Mouse (Mus musculus) stomach, embryonic 14.5 days (tissue): Measurements from ENCODE around the gene a. TPM values are rescaled to one million over a fixed set of nuclear protein-coding genes. Genes with fewer than 3 reads are reported as not detected.
A peak's percentile ranks its signal among the peaks of the same experiment; 100 is the strongest.

Experiments
- ATAC-seq: fragments of 200-750 bp; cut with Nextera tagmentation; 2 replicates; pipeline ENCODE4 v1.8.0; 2017; ENCODE audit warnings: low read depth, moderate TSS enrichment; ENCODE audit not compliant: insufficient number of reproducible peaks, insufficient read depth, low FRiP score
- H3K27ac ChIP-seq: fragments of 300-500 bp; sonication (generic); 2 replicates; pipeline ENCODE4 v1.5.1; 2014; ENCODE audit warnings: mild to moderate bottlenecking, low read length, moderate library complexity, mixed read lengths
- H3K27me3 ChIP-seq: fragments of 300-500 bp; sonication (generic); 2 replicates; pipeline ENCODE4 v1.6.1; 2014; ENCODE audit warnings: low read length, control low read depth, mixed read lengths; ENCODE audit not compliant: control insufficient read depth, insufficient read depth
- H3K36me3 ChIP-seq: fragments of 300-500 bp; sonication (generic); 2 replicates; pipeline ENCODE4 v1.6.1; 2014; ENCODE audit warnings: mild to moderate bottlenecking, control low read depth, low read length, moderate library complexity, mixed read lengths; ENCODE audit not compliant: control insufficient read depth, insufficient read depth
- H3K4me1 ChIP-seq: fragments of 300-500 bp; sonication (generic); 2 replicates; pipeline ENCODE4 v1.6.1; 2014; ENCODE audit warnings: low read length, control low read depth, mixed read lengths; ENCODE audit not compliant: control insufficient read depth, insufficient read depth
- H3K4me2 ChIP-seq: fragments of 300-500 bp; sonication (generic); replicated peaks from 2 replicates; pipeline ENCODE4 v1.6.1; 2014; ENCODE audit warnings: low read depth, low read length, control low read depth
- H3K4me3 ChIP-seq: fragments of 300-500 bp; sonication (generic); 2 replicates; pipeline ENCODE4 v1.5.1; 2014; ENCODE audit warnings: low read depth, low read length, control low read depth
- H3K9ac ChIP-seq: fragments of 300-500 bp; sonication (generic); replicated peaks from 2 replicates; pipeline ENCODE4 v1.6.1; 2014; ENCODE audit warnings: low read depth, mild to moderate bottlenecking, control low read depth, low read length, moderate library complexity, mixed read lengths
- H3K9me3 ChIP-seq: fragments of 300-500 bp; sonication (generic); 2 replicates; pipeline ENCODE4 v1.6.1; 2016; ENCODE audit warnings: low read depth, low read length, control low read depth; ENCODE audit not compliant: control insufficient read depth
- WGBS: fragments of 180-500 bp; shearing (Covaris S2); extraction: QIAGEN DNeasy Blood & Tissue Kit; methylation state at CpG from one replicate; pipeline ENCODE4 v1.1.7; 2014; 5-methylcytosine and 5-hydroxymethylcytosine counted together
- polyA plus RNA-seq: library from polyadenylated mRNA; unstranded; fragments of >200 nt; fragmentation: Nextera tagmentation; extraction: Ambion mirVana; gene quantifications from 2 replicates; pipeline ENCODE4 v1.2.1, GENCODE M21; 2014

The a gene
- polyA plus RNA-seq, 1 experiment from 2014 or later, result not detected

DNA sequence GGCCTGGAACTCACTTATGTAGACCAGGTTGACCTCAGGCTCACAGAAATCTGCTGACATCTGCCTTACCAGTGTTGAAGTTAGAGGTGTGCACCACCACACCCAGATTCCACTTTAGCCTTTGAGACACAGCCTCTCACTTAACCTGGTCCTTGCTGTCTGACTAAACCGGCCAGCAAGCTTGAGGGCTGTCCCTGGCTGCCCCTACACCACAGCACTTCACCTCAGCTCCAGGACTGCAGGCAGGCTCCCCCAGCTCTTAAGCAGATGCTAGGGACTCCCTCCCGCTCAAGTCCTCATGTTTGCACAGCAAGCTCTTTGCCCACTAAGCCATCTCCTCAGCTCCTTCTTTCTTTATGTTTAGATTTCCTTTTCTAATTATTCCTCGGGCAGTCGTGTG, 248.8 kb downstream of the a start:
- no peak for ATAC-seq
- Histone ChIP-seq H3K4me2 (no peak overlapping the region), H3K36me3 (no peaks in the 10 kb centered on the region), H3K4me1 (no peaks in the 10 kb centered on the region), H3K27ac (no peak overlapping the region), H3K27me3 (no peaks in the 10 kb centered on the region), H3K9me3 (no peaks in the 10 kb centered on the region), H3K9ac (no peak overlapping the region), H3K4me3 (no peak overlapping the region)
- 50% methylated on average over 4 of the region's 4 CpGs for WGBS

DNA sequence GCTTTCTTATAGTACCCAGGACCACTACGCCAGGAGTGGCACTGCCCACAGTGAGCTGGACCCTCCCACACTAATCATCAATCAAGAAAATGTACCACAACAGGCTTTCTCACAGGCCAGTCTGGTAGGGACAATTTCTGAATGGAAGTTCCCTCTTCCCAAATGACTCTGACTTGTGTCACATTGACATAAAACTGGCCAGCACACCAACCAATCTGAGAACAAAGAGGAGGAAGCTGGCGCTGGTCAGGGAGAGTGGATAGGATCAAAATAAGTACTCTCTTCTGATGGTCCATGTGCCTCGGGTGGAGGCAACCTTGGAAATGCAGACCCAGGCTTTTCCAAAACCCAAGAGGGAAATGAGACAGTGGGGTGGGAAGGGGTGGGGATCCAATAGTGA, 253.3 kb downstream of the a start:
- no peaks in the 10 kb centered on the region for H3K36me3 ChIP-seq
- no peaks in the 10 kb centered on the region for H3K4me1 ChIP-seq
- no peak for ATAC-seq
- no peaks in the 10 kb centered on the region for H3K27me3 ChIP-seq
- H3K4me2 ChIP-seq, result no peak overlapping the region
- no peak overlapping the region for H3K4me3 ChIP-seq
- no peak overlapping the region for H3K9ac ChIP-seq
- 63% methylated on average over 3 of the region's 3 CpGs for WGBS
- no peak overlapping the region for H3K27ac ChIP-seq
- no peaks in the 10 kb centered on the region for H3K9me3 ChIP-seq

DNA sequence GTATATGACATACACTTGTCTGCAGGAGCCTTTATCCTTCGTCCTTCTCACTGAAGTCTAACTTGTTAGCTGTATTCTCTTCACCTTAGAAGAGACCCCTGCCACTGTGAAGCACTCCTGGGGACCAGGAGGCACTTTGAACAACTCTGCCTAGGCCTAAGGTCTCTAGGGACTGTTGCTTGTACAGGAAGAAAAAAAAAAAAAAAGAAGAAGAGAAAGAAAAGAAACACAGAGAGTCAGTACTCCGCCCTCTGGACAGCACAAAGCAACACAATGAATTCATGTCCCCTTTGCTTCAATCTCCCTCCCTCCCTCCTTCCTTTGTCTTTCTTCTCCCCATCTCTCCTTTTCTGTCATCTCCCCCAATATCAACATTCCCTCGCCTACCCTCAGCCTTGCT, 253.9 kb downstream of the a start:
- Histone ChIP-seq H3K9me3 (no peaks in the 10 kb centered on the region), H3K4me3 (no peak overlapping the region), H3K36me3 (no peaks in the 10 kb centered on the region), H3K27me3 (no peaks in the 10 kb centered on the region), H3K4me2 (no peak overlapping the region), H3K4me1 (no peaks in the 10 kb centered on the region), H3K9ac (no peak overlapping the region), H3K27ac (no peak overlapping the region)
- no peak for ATAC-seq
- 71% methylated on average over 3 of the region's 3 CpGs for WGBS

DNA sequence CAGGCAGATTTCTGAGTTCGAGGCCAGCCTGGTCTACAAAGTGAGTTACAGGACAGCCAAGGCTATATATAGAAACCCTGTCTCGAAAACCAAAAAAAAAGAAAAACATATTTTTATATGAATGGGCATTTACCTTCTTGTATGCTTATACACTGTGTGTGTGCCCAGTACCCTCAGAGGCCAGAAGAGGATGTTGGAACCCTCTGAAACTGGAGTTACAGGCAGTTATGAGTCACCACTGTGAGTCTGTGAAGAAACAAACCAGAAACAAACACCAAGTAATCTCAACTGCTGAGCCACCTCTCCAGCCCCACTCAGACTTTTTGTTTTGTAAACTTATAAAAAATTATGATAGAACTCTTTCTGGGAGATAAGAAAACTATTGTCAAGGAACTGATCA, 255.6 kb downstream of the a start:
- Histone ChIP-seq H3K36me3 (no peaks in the 10 kb centered on the region), H3K9ac (no peak overlapping the region), H3K4me2 (no peak overlapping the region), H3K27ac (no peak overlapping the region), H3K4me3 (no peak overlapping the region), H3K27me3 (no peaks in the 10 kb centered on the region), H3K4me1 (0 out of 2 replicates have a peak, but pooled peaks cover 4% of the 10 kb centered on the region), H3K9me3 (no peaks in the 10 kb centered on the region)
- 87% methylated on average over 2 of the region's 2 CpGs for WGBS
- no peak for ATAC-seq

DNA sequence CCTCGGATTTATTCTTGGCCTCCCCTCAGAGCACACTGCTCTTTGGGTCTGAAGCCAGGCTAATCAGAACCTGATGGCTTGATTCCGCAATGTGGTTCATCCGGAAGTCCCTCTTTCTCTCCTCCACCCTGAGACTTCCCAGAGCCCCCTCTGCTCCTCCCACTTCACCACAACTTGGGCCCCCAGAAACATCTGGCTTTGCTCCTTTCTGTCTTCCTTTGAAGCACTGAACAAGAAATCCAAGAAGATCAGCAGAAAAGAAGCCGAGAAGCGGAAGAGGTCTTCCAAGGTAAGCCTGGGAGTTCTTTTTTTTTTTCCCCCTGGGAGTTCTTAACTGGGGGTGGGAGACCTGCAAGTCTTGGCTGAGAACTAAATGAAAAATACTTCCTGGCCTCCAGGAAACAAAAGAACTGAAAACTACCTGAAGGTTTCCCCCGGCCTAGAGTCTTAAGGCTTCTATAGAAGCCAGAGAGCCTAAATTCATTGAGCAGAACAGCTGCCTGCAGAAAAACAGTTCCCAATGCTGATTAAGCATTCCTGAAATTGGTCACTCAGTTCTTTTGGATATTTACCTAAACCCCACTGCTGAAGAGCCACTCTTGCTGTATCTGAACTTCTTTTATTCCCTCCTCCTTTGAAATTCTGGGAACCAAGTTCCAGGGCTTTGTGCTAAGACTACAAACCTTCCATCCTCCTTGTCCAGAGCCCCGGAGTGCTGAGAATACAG, 256.4 kb downstream of the a start:
- 0 out of 2 replicates have a peak, but pooled peaks cover 5% of the 10 kb centered on the region for H3K4me1 ChIP-seq
- H3K27me3 ChIP-seq, result no peaks in the 10 kb centered on the region
- no peaks in the 10 kb centered on the region for H3K36me3 ChIP-seq
- no peaks in the 10 kb centered on the region for H3K9me3 ChIP-seq
- H3K9ac ChIP-seq, result no peak overlapping the region
- ATAC-seq, result no peak
- WGBS, result 49% methylated on average over 7 of the region's 7 CpGs
- 0 out of 2 replicates have a peak overlapping the region, but pooled peaks have one; percentile 7 for H3K4me2 ChIP-seq
- H3K27ac ChIP-seq, result 0 out of 2 replicates have a peak overlapping the region, but pooled peaks have one; percentile 33
- no peak overlapping the region for H3K4me3 ChIP-seq

DNA sequence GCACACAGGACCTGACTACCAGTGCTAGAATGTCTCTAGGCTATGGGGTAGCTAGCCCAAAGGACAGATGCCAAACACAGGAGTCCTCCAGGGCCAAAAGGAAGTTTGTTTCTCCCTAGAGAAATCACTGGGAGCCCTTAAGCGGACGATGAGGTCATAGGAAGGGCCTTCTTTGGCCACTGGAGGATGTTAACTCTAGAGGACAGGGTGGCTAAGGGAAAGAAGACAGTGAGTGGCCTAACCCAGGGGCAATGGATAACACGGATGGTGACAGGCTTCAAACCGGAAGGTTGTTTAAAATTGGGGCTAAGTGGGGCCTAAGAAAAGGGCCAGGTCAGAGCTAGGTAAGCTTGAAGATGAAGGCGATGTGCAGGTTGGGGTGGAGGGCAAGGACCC, 258.9 kb downstream of the a start:
- H3K4me2 ChIP-seq, result peak overlapping the region; percentile 89
- 22% methylated on average over 5 of the region's 5 CpGs for WGBS
- ATAC-seq, result no peak
- peak overlapping the region; percentile 47 for H3K9ac ChIP-seq
- H3K4me1 ChIP-seq, result 0 out of 2 replicates have a peak, but pooled peaks cover 5% of the 10 kb centered on the region
- H3K4me3 ChIP-seq, result peak overlapping the region; percentile 48
- H3K9me3 ChIP-seq, result no peaks in the 10 kb centered on the region
- no peaks in the 10 kb centered on the region for H3K27me3 ChIP-seq
- no peaks in the 10 kb centered on the region for H3K36me3 ChIP-seq
- peak overlapping the region; percentile 49; the same call in 1 of the 2 replicates for H3K27ac ChIP-seq

DNA sequence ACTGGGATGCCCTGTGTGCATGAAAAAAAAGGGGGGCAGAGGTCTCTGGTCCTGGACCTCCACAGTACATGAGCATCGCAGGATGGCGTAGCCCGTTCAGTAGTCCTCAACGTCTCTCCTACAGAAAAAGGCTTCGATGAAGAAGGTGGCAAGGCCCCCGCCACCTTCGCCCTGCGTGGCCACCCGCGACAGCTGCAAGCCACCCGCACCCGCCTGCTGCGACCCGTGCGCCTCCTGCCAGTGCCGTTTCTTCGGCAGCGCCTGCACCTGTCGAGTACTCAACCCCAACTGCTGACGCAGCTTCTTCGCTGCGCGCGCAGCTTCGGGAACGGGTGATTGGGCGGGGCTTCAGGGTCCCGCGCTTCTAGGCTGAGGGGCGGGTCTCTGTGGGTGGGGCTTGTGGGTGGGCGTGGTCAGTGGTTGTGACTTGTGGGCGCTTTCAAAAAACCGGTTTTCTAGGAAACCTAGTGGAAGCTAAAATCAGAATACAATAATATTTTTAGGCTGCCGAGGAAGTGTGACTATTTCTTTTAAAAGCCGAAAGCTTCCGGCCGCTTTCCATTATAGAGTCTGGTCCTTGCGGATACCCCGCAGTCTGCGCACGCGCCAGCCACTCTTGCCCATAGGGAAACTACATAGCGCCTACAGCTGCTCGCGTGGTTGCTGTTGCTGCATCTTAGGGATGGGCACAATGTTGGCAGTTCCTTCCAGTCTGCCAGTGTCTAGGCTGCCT, 259.5 kb downstream of the a start:
- Histone ChIP-seq H3K36me3 (no peaks in the 10 kb centered on the region), H3K27me3 (no peaks in the 10 kb centered on the region), H3K4me2 (peak overlapping the region; percentile 89), H3K4me1 (0 out of 2 replicates have a peak, but pooled peaks cover 5% of the 10 kb centered on the region), H3K9me3 (no peaks in the 10 kb centered on the region), H3K9ac (peak overlapping the region; percentile 47), H3K27ac (peak overlapping the region; percentile 89), H3K4me3 (peak overlapping the region; percentile 48)
- 1% methylated on average over 45 of the region's 45 CpGs for WGBS
- ATAC-seq, result peak; percentile 92

DNA sequence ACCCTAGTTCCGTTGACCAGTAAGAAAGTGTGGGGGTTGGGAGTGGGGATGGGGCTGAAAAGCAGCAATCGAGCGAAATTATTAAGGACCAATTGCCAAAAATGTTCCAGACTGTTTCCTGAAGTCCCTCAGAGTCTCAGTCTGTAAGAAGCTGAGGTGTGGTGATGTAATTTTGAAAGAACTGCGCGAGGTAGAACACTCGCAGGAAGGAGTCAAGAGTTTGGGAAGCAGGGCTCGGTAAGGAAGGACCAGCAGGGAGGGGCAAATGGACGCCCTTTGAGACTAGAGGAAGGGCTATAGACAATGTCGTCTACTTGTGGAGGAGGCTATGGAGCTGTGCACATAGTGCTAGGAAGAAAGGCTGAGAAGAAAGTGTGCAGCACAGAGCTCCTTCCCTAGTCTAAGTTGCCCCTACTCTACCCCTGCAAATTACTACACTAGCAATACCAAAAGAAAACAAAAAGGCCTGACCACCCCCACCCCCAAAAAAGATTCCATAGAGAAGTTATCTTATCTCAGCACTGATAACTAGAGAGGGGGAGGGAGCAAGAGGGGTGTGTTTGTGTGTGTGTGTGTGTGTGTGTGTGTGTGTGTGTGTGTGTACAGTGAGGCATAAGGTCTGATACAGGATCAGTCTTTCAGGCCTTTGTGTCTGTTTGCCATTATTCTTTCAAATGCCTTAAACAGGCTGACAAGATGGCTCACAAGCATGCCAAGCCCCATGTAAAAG, 260.6 kb downstream of the a start:
- H3K27me3 ChIP-seq, result no peaks in the 10 kb centered on the region
- peak overlapping the region; percentile 48 for H3K4me3 ChIP-seq
- H3K4me2 ChIP-seq, result peak overlapping the region; percentile 87
- WGBS, result 17% methylated on average over 9 of the region's 9 CpGs
- no peaks in the 10 kb centered on the region for H3K9me3 ChIP-seq
- 0 out of 2 replicates have a peak overlapping the region, but pooled peaks have one; percentile 30 for H3K9ac ChIP-seq
- peak overlapping the region; percentile 89; the same call in 1 of the 2 replicates for H3K27ac ChIP-seq
- no peaks in the 10 kb centered on the region for H3K36me3 ChIP-seq
- 0 out of 2 replicates have a peak, but pooled peaks cover 5% of the 10 kb centered on the region for H3K4me1 ChIP-seq
- no peak; the same call in 1 of the 2 replicates for ATAC-seq
